Comparison of ENCODE assay signal across 25 mouse cellular contexts in genomic region chr10:76023921-76024320, GRCm38 (mm10).
"Had no signal": no experiment of that assay in that cellular context is flagged by ENCODE, and none has a peak within 500 bp of the region (broad histone marks: within the 10 kb centered on the region; RNA-seq: fewer than 3 reads in every experiment).

No protein-coding gene starts in this region.

- H3K4me2 ChIP-seq: heart, embryonic 11.5 days; heart, embryonic 13.5 days; heart, embryonic 15.5 days; hindbrain, embryonic 13.5 days; hindbrain, embryonic 15.5 days; intestine, embryonic 15.5 days; limb, embryonic 12.5 days; liver, embryonic 12.5 days had no signal

- H3K27ac ChIP-seq: heart, adult 2 months; heart, embryonic 13.5 days; heart, embryonic 15.5 days; hindbrain, embryonic 13.5 days; hindbrain, embryonic 15.5 days; intestine, embryonic 15.5 days; layer of hippocampus, adult 2 months; left cerebral cortex, adult 2 months; limb, embryonic 10.5 days; limb, embryonic 12.5 days; liver, embryonic 12.5 days; liver, embryonic 14.5 days had no signal

- H3K4me3 ChIP-seq: heart, adult 2 months; heart, embryonic 13.5 days; heart, embryonic 15.5 days; hindbrain, embryonic 13.5 days; hindbrain, embryonic 15.5 days; intestine, embryonic 15.5 days; layer of hippocampus, adult 2 months; left cerebral cortex, adult 2 months; limb, embryonic 10.5 days; limb, embryonic 12.5 days; liver, embryonic 12.5 days had no signal

- DNase-seq: gastrocnemius, postnatal 14 days; gastrocnemius, postnatal 36 days; heart, adult 11 months; heart, adult 2 months; heart, postnatal 14 days; heart, postnatal 36 days; kidney, adult 18-20 months; kidney, adult 8-10 months; kidney, postnatal 10 days; kidney, postnatal 25 days; kidney, postnatal 4 days had no signal

- H3K36me3 ChIP-seq: heart, embryonic 13.5 days; heart, embryonic 15.5 days; hindbrain, embryonic 13.5 days; hindbrain, embryonic 15.5 days; intestine, embryonic 15.5 days; limb, embryonic 10.5 days; limb, embryonic 12.5 days; liver, embryonic 12.5 days had no signal

- H3K9me3 ChIP-seq: heart, embryonic 15.5 days; hindbrain, embryonic 15.5 days; limb, embryonic 10.5 days had no signal

- ATAC-seq: inflammation-experienced regulatory T-cells, adult 6 months; intestine, embryonic 15.5 days; intestine, postnatal 0 days; liver, embryonic 12.5 days had no signal

- H3K4me1 ChIP-seq: hindbrain, embryonic 13.5 days; hindbrain, embryonic 15.5 days; limb, embryonic 12.5 days had no signal

- H3K9ac ChIP-seq: heart, embryonic 13.5 days; heart, embryonic 15.5 days; hindbrain, embryonic 13.5 days; hindbrain, embryonic 15.5 days; intestine, embryonic 15.5 days; limb, embryonic 12.5 days; liver, embryonic 12.5 days; liver, embryonic 14.5 days had no signal

- H3K27me3 ChIP-seq: heart, embryonic 13.5 days; heart, embryonic 15.5 days; hindbrain, embryonic 13.5 days; hindbrain, embryonic 15.5 days; intestine, embryonic 15.5 days; limb, embryonic 12.5 days; liver, embryonic 12.5 days had no signal
